Comparison of ENCODE assay signal across 8 mouse cellular contexts in the genomic region with DNA sequence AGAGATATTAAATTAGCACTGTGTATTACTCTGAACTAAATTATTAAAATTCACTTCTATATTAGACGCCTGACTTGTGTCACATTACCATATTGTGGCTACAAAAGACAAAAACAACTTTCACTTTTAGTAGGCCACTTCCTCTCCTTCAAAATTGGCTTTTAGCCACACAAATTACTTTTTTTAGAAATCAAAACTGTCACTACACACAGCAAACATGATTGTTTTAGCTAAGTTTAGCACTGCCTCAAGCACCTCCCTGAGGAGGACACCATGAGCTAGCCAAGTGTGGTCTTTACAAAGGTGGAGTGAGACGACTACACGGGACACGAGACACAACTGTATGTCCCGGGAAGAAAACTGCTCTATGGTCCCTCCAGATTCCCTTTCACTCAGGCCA. TPM values are rescaled to one million over a fixed set of nuclear protein-coding genes. Genes with fewer than 3 reads are reported as not detected.
DNase-seq lines count a peak whose midpoint lies in the region; ATAC-seq lines count a peak whose summit lies in the region.

No protein-coding gene starts in this region.

- 55% methylated on average over 5 of the region's 5 CpGs for WGBS in heart, embryonic 13.5 days
- WGBS in lung, embryonic 16.5 days: 56% methylated on average over 5 of the region's 5 CpGs

- peak overlapping the region; percentile 81 for H3K27ac ChIP-seq in heart, embryonic 13.5 days (replicated peaks)
- peak overlapping the region; percentile 37; the same call in 1 of the 2 replicates for H3K27ac ChIP-seq in lung, embryonic 16.5 days (ENCODE audit: low read length)

- H3K4me3 ChIP-seq in heart, embryonic 13.5 days: no peak overlapping the region
- H3K4me3 ChIP-seq in lung, embryonic 16.5 days (ENCODE audit: low read length): no peak overlapping the region

- H3K4me1 ChIP-seq in heart, embryonic 13.5 days: peaks cover 21% of the 10 kb centered on the region
- H3K4me1 ChIP-seq in lung, embryonic 16.5 days (replicated peaks; ENCODE audit: control insufficient read depth, insufficient read depth, low read length): peaks cover 8% of the 10 kb centered on the region

- H3K4me2 ChIP-seq in heart, embryonic 13.5 days: peak overlapping the region; percentile 46
- 0 out of 2 replicates have a peak overlapping the region, but pooled peaks have one; percentile 15 for H3K4me2 ChIP-seq in lung, embryonic 16.5 days (ENCODE audit: low read depth, low read length)

- peak overlapping the region; percentile 68 for H3K9ac ChIP-seq in heart, embryonic 13.5 days
- H3K9ac ChIP-seq in lung, embryonic 16.5 days (ENCODE audit: low read length): no peak overlapping the region

- H3K9me3 ChIP-seq in heart, embryonic 13.5 days: no peaks in the 10 kb centered on the region
- no peaks in the 10 kb centered on the region for H3K9me3 ChIP-seq in lung, embryonic 16.5 days (ENCODE audit: control insufficient read depth, low read length)

- ATAC-seq in heart, embryonic 13.5 days (ENCODE audit: extremely low read depth, insufficient number of reproducible peaks, low FRiP score, low TSS enrichment): no peak
- ATAC-seq in lung, embryonic 16.5 days (ENCODE audit: low read depth): peak; percentile 23; the same call in 1 of the 2 replicates

- DNase-seq in gastrocnemius, adult 18-20 months (ENCODE audit: low spot score): peak; percentile 7
- DNase-seq in gastrocnemius, adult 8-10 months (ENCODE audit: low spot score in 2 of 2): no peak
- DNase-seq in 3T3-L1 (ENCODE audit: low read depth, low spot score): peak; percentile 12
- DNase-seq in ovary, postnatal 14 days (ENCODE audit: low spot score): no peak
- no peak for DNase-seq in left cerebral cortex, postnatal 25 days (ENCODE audit: low spot score in 2 of 2)
- no peak for DNase-seq in cerebellum, adult 11 months

- H3K27me3 ChIP-seq in heart, embryonic 13.5 days (replicated peaks): no peaks in the 10 kb centered on the region
- no peaks in the 10 kb centered on the region for H3K27me3 ChIP-seq in lung, embryonic 16.5 days (ENCODE audit: control insufficient read depth, insufficient read depth, low read depth, low read length)

- 0 out of 2 replicates have a peak, but pooled peaks cover 1% of the 10 kb centered on the region for H3K36me3 ChIP-seq in heart, embryonic 13.5 days
- H3K36me3 ChIP-seq in lung, embryonic 16.5 days (ENCODE audit: control insufficient read depth, insufficient read depth, low read length): no peaks in the 10 kb centered on the region

- intact Hi-C loops in left cerebral cortex, postnatal 25 days (cut with DNase I): no loop called here

RNA-seq across cellular contexts. Expression of gene Rfc1, which starts 9.3 kb away (rescaled TPM):
- 10 to 100 TPM; 29.6 to 30.1 TPM for total RNA-seq in gastrocnemius, adult 18-20 months (2021)
- 10 to 100 TPM; 23.6 to 32.0 (median 28.3) TPM for total RNA-seq in gastrocnemius, adult 8-10 months (2022)
- polyA plus RNA-seq in heart, embryonic 13.5 days (2015; fragmentation: Nextera tagmentation; extraction: Ambion mirVana): 57.9 and 59.3 TPM in 2 replicates
- 73.0 and 85.7 TPM in 2 replicates for polyA plus RNA-seq in lung, embryonic 16.5 days (2015; fragmentation: Nextera tagmentation; extraction: Ambion mirVana)
- total RNA-seq in left cerebral cortex, postnatal 25 days (2021): 10 to 100 TPM; 27.8 to 30.3 TPM

RNA-seq across cellular contexts. Expression of gene Klb, which starts 21.9 kb away (rescaled TPM):
- under 1 TPM; 0.18 to 0.26 TPM for total RNA-seq in gastrocnemius, adult 18-20 months (2021)
- total RNA-seq in gastrocnemius, adult 8-10 months (2022): under 1 TPM in 3 of 4 experiments, not detected in 1; 0.09 to 0.16 (median 0.10) TPM
- polyA plus RNA-seq in heart, embryonic 13.5 days (2015; fragmentation: Nextera tagmentation; extraction: Ambion mirVana): 0.09 and 0.51 TPM in 2 replicates
- 0.05 and 0.20 TPM in 2 replicates for polyA plus RNA-seq in lung, embryonic 16.5 days (2015; fragmentation: Nextera tagmentation; extraction: Ambion mirVana)
- total RNA-seq in left cerebral cortex, postnatal 25 days (2021): under 1 TPM; 0.28 to 0.53 TPM

Comparison
In these comparisons a context has a peak if more than half of its experiments do, and no peak if none do; other contexts are left out.
1. DNase-seq: peak in gastrocnemius, adult 18-20 months (single experiment) and 3T3-L1 (single experiment); none in gastrocnemius, adult 8-10 months (0 of 2), ovary, postnatal 14 days (single experiment), left cerebral cortex, postnatal 25 days (0 of 2) and cerebellum, adult 11 months (single experiment).